Comparison of ENCODE assay signal across 22 mouse cellular contexts in genomic region chr15:13228125-13228524, GRCm38 (mm10). TPM values are rescaled to one million over a fixed set of nuclear protein-coding genes. Genes with fewer than 3 reads are reported as not detected.
DNase-seq lines count a peak whose midpoint lies in the region; ATAC-seq and TF ChIP-seq lines count a peak whose summit lies in the region.
"Had no signal": no experiment of that assay in that cellular context is flagged by ENCODE, and none has a peak within 500 bp of the region (broad histone marks: within the 10 kb centered on the region; RNA-seq: fewer than 3 reads in every experiment).

No protein-coding gene starts in this region.

- H3K27me3 ChIP-seq in limb, embryonic 13.5 days: no peaks in the 10 kb centered on the region
- H3K27me3 ChIP-seq in limb, embryonic 10.5 days (ENCODE audit: low read depth, poor library complexity, severe bottlenecking): no peaks in the 10 kb centered on the region
- H3K27me3 ChIP-seq in neural tube, embryonic 15.5 days (replicated peaks): no peaks in the 10 kb centered on the region
- no peaks in the 10 kb centered on the region for H3K27me3 ChIP-seq in limb, embryonic 14.5 days (ENCODE audit: control insufficient read depth, insufficient read depth, low read length)
- H3K27me3 ChIP-seq: embryonic facial prominence, embryonic 13.5 days; embryonic facial prominence, embryonic 15.5 days; forebrain, embryonic 12.5 days had no signal

- WGBS in limb, embryonic 13.5 days: 52% methylated on average over 12 of the region's 12 CpGs
- 92% methylated on average over 12 of the region's 12 CpGs for WGBS in limb, embryonic 10.5 days
- 69% methylated on average over 12 of the region's 12 CpGs for WGBS in neural tube, embryonic 15.5 days
- WGBS in limb, embryonic 14.5 days: 55% methylated on average over 12 of the region's 12 CpGs

- peaks cover 12% of the 10 kb centered on the region for H3K4me1 ChIP-seq in limb, embryonic 13.5 days
- peaks cover 4% of the 10 kb centered on the region; the same call in 1 of the 2 replicates for H3K4me1 ChIP-seq in limb, embryonic 10.5 days
- H3K4me1 ChIP-seq in neural tube, embryonic 15.5 days: no peaks in the 10 kb centered on the region
- H3K4me1 ChIP-seq in limb, embryonic 14.5 days (ENCODE audit: control insufficient read depth, insufficient read depth, low read length): peaks cover 7% of the 10 kb centered on the region; the same call in 1 of the 2 replicates
- H3K4me1 ChIP-seq: embryonic facial prominence, embryonic 15.5 days; forebrain, embryonic 12.5 days had no signal

- no peaks in the 10 kb centered on the region for H3K36me3 ChIP-seq in limb, embryonic 13.5 days
- H3K36me3 ChIP-seq in limb, embryonic 10.5 days: no peaks in the 10 kb centered on the region
- no peaks in the 10 kb centered on the region for H3K36me3 ChIP-seq in neural tube, embryonic 15.5 days
- H3K36me3 ChIP-seq in limb, embryonic 14.5 days (ENCODE audit: control insufficient read depth, insufficient read depth, low read length): no peaks in the 10 kb centered on the region
- H3K36me3 ChIP-seq: embryonic facial prominence, embryonic 13.5 days; embryonic facial prominence, embryonic 15.5 days; forebrain, embryonic 10.5 days; forebrain, embryonic 12.5 days had no signal

- DNase-seq in limb, embryonic 10.5 days (ENCODE audit: low spot score): no peak
- no peak for DNase-seq in neural tube, embryonic 10.5 days (ENCODE audit: extremely low spot score, low spot score)
- DNase-seq in limb, embryonic 14.5 days (ENCODE audit: low spot score): peak; percentile 40
- no peak for DNase-seq in frontal cortex, postnatal 14 days (ENCODE audit: low spot score in 2 of 2)
- DNase-seq: adrenal gland, adult 2 months; adrenal gland, postnatal 10 days; adrenal gland, postnatal 25 days; cerebellum, adult 11 months; cerebellum, adult 18-20 months; cerebellum, adult 8-10 months; cerebellum, adult 9-11 months; cerebellum, postnatal 14 days; cerebellum, postnatal 36 days; embryo, embryonic 11 days had no signal

- peak overlapping the region; percentile 28 for H3K4me2 ChIP-seq in limb, embryonic 13.5 days (replicated peaks)
- no peak overlapping the region for H3K4me2 ChIP-seq in neural tube, embryonic 15.5 days
- peak overlapping the region; percentile 19; the same call in 1 of the 2 replicates for H3K4me2 ChIP-seq in limb, embryonic 14.5 days (replicated peaks; ENCODE audit: low read depth, low read length, severe bottlenecking)
- H3K4me2 ChIP-seq: embryonic facial prominence, embryonic 13.5 days; embryonic facial prominence, embryonic 15.5 days; forebrain, embryonic 12.5 days had no signal

- no peaks in the 10 kb centered on the region for H3K9me3 ChIP-seq in limb, embryonic 13.5 days
- no peaks in the 10 kb centered on the region for H3K9me3 ChIP-seq in limb, embryonic 10.5 days (replicated peaks)
- H3K9me3 ChIP-seq in neural tube, embryonic 15.5 days (replicated peaks): no peaks in the 10 kb centered on the region
- H3K9me3 ChIP-seq in limb, embryonic 14.5 days (ENCODE audit: control insufficient read depth, low read length): no peaks in the 10 kb centered on the region
- H3K9me3 ChIP-seq: embryonic facial prominence, embryonic 13.5 days; embryonic facial prominence, embryonic 15.5 days; forebrain, embryonic 12.5 days had no signal

- no peak overlapping the region for H3K4me3 ChIP-seq in limb, embryonic 13.5 days
- no peak overlapping the region for H3K4me3 ChIP-seq in limb, embryonic 10.5 days
- H3K4me3 ChIP-seq in neural tube, embryonic 15.5 days (replicated peaks): no peak overlapping the region
- H3K4me3 ChIP-seq in limb, embryonic 14.5 days (replicated peaks; ENCODE audit: low read length): no peak overlapping the region
- H3K4me3 ChIP-seq: embryonic facial prominence, embryonic 13.5 days; embryonic facial prominence, embryonic 15.5 days; erythroblast, embryonic 14.5 days; forebrain, embryonic 10.5 days; forebrain, embryonic 12.5 days had no signal

- no peak overlapping the region for H3K9ac ChIP-seq in limb, embryonic 13.5 days
- H3K9ac ChIP-seq in neural tube, embryonic 15.5 days (replicated peaks): no peak overlapping the region
- no peak overlapping the region for H3K9ac ChIP-seq in limb, embryonic 14.5 days (ENCODE audit: low read depth, low read length, severe bottlenecking)
- H3K9ac ChIP-seq: embryonic facial prominence, embryonic 13.5 days; embryonic facial prominence, embryonic 15.5 days; forebrain, embryonic 12.5 days had no signal

- no peak overlapping the region for H3K27ac ChIP-seq in limb, embryonic 13.5 days
- H3K27ac ChIP-seq in limb, embryonic 10.5 days: no peak overlapping the region
- no peak overlapping the region for H3K27ac ChIP-seq in neural tube, embryonic 15.5 days (replicated peaks)
- H3K27ac ChIP-seq in limb, embryonic 14.5 days (replicated peaks; ENCODE audit: low read depth, low read length): no peak overlapping the region
- H3K27ac ChIP-seq: embryonic facial prominence, embryonic 13.5 days; embryonic facial prominence, embryonic 15.5 days; forebrain, embryonic 10.5 days; forebrain, embryonic 12.5 days had no signal

- peak; percentile 59; the same call in 1 of the 2 replicates for ATAC-seq in limb, embryonic 13.5 days (ENCODE audit: low FRiP score, low read depth)
- ATAC-seq in neural tube, embryonic 15.5 days (ENCODE audit: low FRiP score): 0 out of 2 replicates have a peak, but pooled peaks have one; percentile 17
- ATAC-seq in limb, embryonic 14.5 days (ENCODE audit: low FRiP score, low read depth): peak; percentile 34; the same call in 1 of the 2 replicates
- ATAC-seq: forebrain, embryonic 14.5 days had no signal

- no peak for TF ChIP-seq POLR2A in limb, embryonic 14.5 days (IDR thresholded peaks at IDR 0.05; ENCODE audit: borderline replicate concordance, extremely low read depth, insufficient read depth, insufficient read length)

RNA-seq across cellular contexts. Expression of gene Cdh6, which starts 54.6 kb away (rescaled TPM):
- 13.3 and 14.3 TPM in 2 replicates for polyA plus RNA-seq in limb, embryonic 13.5 days (2015; fragmentation: Nextera tagmentation; extraction: Ambion mirVana)
- 4.7 and 5.5 TPM in 2 replicates for polyA plus RNA-seq in limb, embryonic 10.5 days (2016; fragmentation: Nextera tagmentation; extraction: Ambion mirVana)
- polyA plus RNA-seq in neural tube, embryonic 15.5 days (2015; fragmentation: Nextera tagmentation; extraction: Ambion mirVana): 20.3 and 22.7 TPM in 2 replicates
- polyA plus RNA-seq in limb, embryonic 14.5 days (2012; rRNA removed): 5.9 and 6.3 TPM in 2 replicates
- 11.9 and 13.9 TPM in 2 replicates for polyA plus RNA-seq in limb, embryonic 14.5 days (2014; fragmentation: Nextera tagmentation; extraction: Ambion mirVana)
- polyA plus RNA-seq: erythroblast, embryonic 14.5 days had no signal
